Mouse (Mus musculus) retina, adult 2 months (tissue): Measurements from ENCODE around the gene Lin7b.
"Not testable (repeated sequence)": the region's sequence is repeated elsewhere in the genome, so short reads cannot be mapped to it uniquely, and the experiment has no call there.

Experiments used
- DNase-seq: peaks from one replicate; pipeline ENCODE4 v3.0.0-alpha.2; 2012; ENCODE audit warnings: low read depth, low spot score

Gene Lin7b

DNA sequence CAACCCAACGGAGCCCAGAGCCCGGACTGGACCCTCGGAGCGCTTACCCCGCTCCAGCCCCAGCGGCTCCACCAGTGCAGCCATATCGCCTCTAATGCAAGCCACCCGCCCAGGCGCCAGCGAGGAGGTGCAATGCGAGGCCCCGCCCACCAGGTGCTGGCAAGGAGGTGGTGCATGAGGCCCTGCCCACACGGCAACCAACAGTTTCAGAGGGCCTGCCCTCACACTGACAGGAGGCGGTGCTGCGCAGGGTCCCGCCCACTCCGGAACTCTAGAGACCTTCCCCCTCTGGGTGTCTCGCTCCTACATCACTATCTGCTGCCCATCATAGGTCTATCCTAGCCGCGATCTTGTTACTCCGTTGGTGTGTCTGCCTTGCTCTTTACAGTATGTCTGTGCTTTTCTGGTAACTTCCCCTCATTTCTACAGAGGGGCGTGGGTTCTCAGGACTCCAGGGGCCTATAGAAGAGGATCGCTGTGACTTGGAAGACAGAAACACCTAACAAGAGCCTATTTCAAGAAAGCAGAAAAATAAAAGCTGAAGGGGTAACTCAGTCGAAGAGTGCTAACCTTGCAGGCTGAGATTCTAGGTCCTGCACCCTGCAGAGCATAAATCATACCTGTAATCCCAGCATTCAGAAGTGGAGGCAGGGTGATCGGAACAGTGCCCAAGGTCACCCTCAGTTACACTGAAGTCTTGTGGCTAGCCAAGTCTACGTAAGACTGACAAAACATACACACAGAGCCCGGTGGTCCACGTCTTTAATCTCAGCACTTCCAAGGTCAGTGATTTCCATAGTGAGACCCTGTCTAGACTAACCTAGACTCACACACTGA, at the start of gene Lin7b:
Gene Lin7b (minus strand): TSS at position 109 of the 837 bp plus-strand sequence.
- peak; percentile 65 for DNase-seq

DNA sequence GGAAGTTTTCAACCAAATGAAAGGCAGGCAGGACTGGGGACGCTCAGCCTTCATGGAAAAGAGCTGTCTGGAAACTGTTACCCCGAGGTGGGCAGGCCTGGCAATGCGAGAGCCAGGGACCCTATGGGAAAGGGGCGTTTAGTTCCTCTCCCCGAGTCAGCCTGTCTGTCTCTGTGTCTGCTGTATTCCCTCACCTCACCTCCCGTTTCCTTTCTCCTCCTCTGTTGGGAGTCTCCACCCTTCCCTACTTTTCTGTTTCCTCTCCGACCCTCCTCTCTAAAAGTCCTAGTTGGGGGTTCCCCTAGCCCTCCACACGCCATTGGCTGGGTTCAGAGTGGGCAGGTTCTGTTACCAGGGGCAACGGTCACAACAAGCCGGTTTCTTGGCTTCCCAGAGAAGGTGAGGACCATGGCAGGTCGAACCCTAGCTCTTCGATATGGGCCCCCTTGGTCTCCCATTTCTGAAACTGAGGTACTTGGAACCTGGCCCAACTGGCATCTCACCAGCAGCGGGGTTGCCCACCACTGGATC, 47.6 kb upstream of the Lin7b start:
- no peak for DNase-seq

DNA sequence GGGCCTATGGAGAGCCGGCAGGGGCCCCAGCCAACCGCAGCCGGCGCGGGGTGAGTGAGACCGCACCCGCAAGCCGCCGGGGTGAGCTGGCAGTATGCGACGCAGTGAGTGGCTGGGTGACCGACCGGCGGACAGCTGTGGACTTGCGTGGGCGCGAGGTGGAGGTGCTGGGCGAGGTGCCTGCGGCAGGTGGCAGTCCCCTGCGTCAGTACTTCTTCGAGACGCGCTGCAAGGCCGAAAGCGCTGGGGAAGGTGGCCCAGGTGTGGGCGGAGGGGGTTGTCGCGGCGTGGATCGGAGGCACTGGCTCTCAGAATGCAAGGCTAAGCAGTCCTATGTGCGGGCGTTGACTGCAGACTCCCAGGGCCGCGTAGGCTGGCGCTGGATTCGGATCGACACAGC, 45.3 kb upstream of the Lin7b start:
- DNase-seq = no peak

DNA sequence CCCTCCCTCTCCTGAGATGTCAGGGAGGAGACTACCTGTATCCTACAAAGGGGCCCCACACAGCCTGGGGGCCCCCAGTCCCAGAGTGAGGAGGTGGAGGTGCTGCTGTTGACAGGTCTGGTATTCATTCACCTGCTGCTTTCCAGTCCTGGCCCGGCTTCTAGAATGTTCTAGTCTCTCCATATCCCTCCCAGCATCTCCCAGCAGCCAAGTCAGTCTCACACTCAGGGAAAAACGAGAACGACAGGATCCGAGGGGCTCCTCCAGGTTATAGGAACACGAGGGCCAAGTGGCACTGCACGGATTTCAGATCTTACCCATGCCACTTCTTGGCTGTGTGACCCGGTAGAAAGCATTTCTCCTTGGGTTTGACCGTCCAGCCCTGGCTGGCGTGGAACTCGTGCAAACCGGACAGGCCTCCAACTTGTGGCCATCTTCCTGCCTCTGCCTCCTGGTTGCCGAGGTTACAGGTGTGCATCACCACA, 44.4 kb upstream of the Lin7b start:
- no peak for DNase-seq

DNA sequence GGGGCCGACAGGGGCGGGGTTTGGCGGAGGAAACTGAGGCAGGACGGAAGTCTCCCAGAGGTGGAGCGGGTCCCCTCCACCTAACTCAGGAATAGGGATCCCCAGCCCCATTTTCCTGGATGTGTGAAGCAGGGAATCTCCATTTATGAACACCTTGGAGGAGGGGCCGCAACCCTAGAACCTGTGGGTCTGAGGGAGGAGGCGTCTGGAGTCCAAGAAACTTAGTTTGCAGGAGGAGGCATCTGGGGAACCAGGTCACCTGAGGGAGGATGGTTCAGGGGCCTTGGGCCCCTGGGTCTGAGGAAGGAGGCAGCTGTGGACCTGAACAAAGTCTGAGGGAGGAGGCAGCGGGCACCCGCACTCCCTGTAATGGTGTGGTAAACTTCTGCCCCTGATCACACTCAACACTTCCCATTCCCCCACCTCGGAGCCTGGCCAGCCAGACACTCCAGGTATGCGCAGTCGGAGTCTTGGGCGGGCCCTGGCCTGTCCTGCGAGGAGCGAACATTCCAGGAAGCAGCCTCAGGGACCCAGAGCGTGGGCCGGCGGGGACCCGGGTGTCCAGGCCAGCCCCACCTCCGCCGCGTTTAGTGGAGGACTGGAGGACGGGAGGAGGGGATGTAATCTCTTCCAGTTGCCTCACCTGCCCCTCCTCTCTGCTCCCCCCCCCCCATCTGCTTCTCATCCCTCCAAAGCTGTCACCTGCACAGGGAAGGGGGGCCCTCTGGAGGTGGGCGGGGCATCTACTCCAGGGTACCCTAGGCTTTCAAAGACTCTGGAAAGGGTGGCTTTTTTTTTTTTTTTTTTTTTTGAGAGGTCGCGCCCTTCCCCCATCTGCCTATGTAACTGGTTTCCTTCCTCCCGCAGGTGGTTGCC, 43.7 kb upstream of the Lin7b start:
- DNase-seq = no peak

DNA sequence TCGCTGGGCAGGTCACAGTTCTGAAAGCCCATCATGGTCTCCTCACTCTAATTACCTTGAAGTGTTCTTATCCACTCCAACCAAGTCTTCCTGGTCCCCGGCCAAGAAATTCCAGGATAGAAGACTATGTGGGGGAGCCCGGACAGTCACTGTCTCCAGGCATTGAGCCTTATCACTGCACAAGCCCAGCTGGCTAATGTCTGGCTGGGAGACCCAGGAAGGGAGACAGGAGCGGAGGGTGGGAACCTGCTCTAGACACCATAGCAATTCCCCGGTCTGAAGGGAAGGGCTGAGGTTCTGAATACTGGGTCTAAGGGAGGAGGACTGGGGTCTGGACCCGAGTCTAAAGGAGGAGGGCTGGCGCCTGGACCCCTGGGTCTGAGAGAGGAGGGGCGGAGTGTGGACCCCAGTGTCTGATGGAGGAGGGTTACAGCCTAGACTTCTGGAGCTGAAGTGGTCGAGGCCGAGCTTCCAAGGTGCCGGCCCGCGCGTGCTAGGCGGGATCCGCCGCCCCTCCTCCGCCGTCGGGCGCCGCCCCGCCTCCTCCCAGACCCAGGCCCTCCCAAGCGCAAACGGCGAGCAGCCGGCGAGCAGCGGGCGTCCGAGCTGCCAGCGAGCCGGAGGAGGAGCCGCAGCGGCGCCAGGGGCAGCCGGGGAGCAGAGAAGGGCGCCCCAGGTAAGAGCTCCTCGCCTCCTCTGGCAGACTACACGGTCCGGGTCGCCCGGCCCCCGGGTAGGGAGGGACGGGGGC, 42.9 kb upstream of the Lin7b start, which contains the start of gene Ntf5:
Gene Ntf5 (plus strand): TSS at position 583 of the 751 bp plus-strand sequence.
- DNase-seq = no peak

DNA sequence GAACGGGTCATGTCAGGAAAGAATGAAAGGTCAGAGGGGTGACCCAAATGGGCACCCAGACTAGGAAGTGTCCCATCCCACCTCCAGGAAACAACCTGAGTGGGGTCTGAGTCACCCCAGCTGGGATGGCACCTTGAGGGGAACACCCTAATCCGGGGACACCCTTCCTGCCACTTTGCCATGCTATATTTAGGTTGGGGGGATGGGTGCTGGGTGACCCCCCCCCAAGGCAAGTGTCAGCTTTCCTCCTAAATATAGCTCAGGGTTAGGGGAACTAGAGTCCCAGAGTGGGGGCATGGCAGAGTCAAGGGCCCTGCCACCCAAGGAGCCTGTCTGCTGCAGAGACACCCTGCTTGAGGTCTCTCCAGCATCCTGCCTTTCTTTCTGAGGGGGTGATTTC, 42.0 kb upstream of the Lin7b start:
- DNase-seq = no peak

DNA sequence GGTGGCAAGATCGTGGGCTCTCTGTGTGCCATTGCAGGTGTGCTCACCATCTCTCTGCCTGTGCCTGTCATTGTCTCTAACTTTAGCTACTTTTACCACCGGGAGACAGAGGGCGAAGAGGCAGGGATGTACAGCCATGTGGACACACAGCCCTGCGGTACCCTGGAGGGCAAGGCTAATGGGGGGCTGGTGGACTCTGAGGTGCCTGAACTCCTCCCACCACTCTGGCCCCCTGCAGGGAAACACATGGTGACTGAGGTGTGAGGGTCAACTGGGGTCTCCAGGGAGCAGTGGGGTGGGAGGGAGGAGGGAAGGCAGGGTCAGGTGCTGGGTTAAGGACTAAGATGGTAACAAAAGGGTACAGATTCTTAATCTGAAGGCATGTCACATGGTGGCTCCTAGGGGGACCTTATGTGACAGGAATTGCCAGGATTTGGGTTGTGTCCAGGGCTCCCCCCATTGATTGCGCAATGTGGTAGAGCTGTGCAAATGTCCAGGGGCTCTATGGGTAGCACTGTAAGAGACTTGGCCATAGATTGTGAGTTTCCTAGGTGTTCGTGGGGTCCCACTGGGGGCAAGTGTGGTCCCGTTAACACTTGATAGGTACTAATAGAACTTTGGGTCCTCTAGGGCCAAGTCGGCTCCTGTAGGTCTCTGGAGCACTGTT, 39.2 kb upstream of the Lin7b start:
- DNase-seq = no peak

DNA sequence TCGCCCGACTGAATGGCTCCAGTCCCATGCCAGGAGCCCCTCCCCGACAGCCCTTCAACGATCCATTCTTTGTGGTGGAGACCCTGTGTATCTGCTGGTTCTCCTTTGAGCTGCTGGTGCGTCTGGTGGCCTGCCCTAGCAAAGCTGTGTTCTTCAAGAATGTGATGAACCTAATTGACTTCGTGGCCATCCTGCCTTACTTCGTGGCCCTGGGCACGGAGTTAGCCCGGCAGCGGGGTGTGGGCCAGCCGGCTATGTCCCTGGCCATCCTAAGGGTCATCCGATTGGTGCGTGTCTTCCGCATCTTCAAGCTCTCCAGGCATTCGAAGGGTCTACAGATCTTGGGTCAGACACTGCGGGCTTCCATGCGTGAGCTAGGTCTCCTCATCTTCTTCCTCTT, 38.6 kb upstream of the Lin7b start:
- no peak for DNase-seq

DNA sequence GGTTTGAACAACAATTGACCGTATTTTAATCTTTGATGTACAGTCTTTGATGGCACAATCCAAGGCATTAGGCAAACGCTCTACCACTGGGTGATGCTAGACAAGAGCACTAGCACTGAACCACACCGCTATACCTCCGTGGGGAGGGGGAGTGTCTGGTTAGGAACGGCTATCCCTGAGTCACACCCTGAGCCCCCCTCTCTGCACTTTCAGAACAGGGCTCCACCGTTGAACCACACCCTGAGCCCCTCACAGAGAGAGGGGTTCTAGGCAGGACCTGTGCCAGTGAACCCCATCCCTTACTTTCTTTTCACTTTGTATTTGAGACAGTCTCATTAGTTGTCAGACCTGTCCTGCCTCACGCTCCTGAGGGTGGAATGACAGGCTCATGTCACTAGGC, 38.0 kb upstream of the Lin7b start:
- DNase-seq = no peak

DNA sequence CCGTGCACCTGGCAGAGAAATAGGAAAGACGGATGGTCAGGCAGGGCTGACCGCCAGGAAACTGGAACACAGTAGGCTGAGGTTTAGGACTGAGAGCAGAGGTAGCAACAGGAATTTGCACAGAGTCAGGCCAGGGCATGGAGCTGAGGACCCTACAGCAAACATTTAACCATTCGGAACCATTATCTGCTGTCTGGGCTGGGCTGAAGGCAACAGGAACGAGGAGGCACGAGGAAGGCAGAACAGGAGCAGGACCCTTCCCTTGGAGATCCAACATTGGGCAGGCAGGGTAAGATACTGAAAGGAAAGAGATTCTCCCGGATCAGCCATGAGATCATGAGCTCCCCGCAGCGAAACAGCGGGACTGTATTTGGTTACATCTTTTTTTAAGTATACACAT, 37.5 kb upstream of the Lin7b start:
- no peak for DNase-seq

DNA sequence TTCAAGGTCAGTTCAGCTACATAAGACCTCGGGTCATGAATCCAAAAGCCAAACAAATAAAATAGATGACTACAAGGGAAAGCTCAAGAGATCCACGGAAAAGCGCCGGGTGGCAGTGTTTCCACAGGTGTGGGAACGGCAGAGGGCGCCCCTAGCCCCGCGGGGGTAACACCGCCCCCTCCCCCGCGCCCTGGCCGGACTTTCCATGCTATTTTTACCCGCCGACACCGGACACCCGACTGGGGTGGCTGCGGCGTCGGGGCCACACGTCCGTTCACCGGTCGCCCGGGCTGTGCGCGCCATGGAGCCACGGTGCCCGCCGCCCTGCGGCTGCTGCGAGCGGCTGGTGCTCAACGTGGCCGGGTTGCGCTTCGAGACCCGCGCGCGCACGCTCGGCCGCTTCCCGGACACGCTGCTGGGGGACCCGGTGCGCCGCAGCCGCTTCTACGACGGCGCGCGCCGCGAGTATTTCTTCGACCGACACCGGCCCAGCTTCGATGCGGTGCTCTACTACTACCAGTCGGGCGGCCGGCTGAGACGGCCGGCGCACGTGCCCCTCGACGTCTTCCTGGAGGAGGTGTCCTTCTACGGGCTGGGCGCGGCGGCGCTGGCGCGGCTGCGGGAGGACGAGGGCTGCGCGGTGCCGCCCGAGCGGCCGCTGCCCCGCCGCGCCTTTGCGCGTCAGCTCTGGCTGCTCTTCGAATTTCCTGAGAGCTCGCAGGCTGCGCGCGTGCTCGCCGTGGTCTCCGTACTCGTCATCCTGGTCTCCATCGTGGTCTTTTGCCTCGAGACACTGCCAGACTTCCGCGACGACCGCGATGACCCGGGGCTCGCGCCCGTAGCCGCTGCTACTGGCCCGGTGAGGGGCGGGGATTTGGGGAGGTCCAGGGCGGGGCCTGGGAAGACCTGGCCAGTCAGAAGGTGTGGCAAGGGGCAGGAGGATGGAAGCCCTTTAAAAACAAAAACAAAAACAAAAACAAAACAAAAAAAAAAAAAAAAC, 36.1 kb upstream of the Lin7b start:
- DNase-seq = no peak

DNA sequence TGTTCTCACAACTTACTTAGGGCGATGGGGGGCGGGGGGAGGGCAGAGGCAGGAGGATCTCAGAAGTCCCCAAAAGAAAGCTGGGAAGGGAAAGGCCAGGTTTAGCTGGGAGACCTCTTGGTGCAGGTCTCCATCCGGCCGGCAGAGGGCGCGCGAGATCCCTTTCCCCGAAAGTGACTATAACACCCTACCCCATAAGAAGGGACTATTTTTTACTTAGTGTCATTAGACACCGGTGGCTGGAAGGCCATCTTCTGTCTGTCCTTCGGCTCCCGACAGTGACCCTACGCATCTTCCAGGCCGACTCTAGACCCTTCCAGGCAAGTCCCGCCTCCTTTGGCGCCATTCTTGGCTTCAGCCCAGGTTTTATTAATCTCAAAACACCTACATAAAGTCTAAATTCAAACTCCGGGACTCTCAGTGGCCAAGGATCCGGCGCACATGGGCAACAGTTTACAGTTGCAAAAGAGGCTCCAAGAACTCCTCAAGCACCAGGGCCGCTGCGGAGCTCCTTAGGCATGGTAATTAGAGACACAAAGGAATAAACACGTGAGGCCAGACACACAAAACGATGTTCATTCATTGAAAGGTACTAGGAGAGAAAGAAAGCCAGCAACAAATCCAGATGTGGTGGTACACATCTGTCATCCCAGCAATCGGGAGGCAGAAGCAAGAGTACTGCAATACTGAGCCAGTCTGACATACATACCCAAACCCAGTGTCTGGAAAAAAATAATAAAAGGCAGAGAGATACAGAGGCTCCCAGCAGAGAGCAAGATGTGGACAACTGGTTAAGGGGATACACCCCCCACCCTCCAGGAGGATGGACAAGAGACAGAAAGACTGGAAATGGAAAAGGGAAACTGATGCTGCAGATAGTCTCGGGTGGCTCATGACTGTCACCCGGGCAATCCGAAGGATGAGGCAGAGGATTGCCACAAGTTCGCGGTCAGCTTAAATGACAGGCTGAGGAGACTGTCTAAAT, 35.0 kb upstream of the Lin7b start, which contains the start of gene Kcna7:
Gene Kcna7 (plus strand): TSS at position 563 of the 985 bp plus-strand sequence.
- no peak for DNase-seq

DNA sequence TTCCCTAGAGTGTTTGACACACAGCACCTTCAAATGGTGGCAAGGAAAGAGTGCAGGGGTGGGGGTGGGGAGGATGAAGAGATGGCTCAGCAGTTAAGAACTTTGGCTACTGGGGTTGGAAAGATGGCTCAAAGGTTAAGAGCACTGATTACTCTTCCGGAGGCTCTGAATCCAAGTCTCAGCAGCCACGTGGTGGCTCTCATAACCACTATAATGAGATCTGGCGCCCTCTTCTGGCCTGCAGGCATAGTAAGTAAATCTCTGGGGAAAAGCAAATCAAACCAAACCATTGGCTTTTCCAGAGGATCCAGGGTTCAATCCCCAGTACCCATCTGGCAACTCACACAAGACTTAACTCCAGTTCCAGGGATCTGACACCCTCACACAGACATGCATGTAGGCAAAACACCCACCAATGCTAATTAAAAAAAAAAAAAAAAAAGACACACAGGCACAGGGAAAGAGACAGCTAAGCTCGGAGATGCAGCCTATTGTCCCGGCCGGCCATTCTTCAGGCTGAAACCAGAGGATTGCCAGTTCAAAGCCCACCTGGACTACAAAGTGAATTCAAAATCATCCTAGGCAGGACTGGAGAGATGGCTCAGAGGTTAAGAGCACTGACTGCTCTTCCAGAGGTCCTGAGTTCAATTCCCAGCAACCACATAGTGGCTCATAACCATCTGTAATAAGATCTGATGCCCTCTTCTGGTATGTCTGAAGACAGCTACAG, 33.3 kb upstream of the Lin7b start:
- no peak for DNase-seq

DNA sequence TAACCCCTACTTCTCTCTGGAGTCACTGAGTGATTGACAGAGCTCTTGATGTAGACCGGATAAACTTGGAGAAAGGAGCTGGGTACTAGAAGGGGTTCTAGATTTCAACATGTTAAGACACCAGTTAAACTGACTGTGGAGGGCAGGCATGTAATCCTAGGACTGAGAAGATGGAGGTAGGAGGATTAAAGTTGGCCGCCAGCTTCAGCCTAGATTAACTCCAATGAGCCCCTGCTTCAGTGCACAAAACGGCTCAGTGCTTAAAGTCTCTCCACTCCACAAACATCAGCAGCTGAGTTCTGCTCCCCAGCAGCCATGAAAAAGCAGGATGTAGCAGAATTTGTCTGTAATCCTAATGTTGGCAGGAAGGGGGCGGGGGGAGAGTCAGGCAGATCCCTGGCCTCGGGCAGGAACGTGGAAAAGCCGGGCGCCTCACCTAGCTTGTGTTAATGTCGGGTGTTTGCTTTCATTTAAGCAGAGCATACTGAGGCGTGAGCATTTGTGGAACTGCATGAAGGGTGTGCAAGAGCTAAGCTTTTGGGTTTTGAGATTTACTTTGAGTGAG, 31.2 kb upstream of the Lin7b start:
- peak; percentile 63 for DNase-seq

DNA sequence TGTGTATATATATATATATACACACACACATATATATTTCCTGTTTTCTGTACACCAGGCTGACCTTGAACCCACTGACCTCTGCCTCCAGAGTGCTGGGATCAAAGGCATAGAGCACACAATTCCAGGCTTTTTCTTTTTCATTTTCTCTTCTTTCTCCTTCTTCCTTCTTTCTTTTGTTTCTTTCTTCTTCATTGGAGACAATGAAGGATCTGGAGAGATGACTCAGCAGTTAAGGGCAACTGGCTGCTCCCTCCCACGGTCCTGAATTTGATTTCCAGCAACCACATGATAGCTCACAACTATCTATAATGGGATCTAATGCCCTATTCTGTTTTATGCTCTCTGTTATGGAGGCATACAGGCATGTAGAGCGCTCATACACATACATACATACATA, 26.4 kb upstream of the Lin7b start:
- DNase-seq = no peak

DNA sequence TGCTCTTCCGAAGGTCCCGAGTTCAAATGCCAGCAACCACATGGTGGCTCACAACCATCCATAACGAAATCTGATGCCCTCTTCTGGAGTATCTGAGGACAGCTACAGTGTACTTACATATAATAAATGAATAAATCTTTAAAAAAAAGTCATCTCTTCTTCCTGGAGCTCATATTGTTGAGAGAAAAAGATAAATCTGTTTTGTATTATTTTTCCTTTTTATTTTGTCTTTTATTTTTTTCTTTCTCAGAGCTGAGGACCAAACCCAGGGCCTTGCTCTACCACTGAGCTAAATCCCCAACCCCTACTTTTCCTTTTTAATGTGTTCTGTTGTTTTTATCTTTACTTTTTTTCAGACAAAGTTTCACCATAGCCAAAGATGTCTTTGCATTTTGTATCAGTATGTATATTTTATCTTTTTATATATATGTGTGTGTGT, 26.0 kb upstream of the Lin7b start:
- not testable (repeated sequence) for DNase-seq
